Mouse (Mus musculus) olfactory bulb, adult 2 months (tissue): ENCODE measurements around the gene Xlr3b.

ENCODE experiments used
- CTCF ChIP-seq: fragments of 200-500 bp; IDR thresholded peaks from 2 replicates; pipeline ENCODE4 v1.5.1; 2012; ENCODE audit warnings: low read depth, mild to moderate bottlenecking, low read length, moderate library complexity; ENCODE audit not compliant: insufficient read depth
- POLR2A ChIP-seq: fragments of 200-500 bp; IDR thresholded peaks from 2 replicates; pipeline ENCODE4 v1.6.1; 2012; ENCODE audit warnings: mild to moderate bottlenecking, low read depth, low read length, moderate library complexity; ENCODE audit not compliant: insufficient read depth

DNA sequence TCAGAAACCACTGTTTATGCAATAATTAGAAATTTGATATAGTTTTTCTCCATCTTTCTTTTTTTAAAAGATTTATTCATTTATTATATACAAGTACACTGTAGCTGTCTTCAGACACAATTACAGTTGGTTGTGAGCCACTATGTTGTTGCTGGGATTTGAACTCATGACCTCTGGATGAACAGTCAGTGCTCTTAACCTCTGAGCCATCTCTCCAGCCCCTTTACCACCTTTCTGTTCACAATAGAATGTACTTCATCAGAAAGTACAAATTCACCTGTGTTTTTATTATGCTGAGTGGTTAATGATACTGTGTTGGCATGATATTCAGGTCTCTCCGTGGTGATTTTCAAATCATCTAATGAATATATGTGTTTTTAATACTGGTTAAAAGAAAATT is 33.4 kb downstream of the Xlr3b start:
- no peak for TF ChIP-seq CTCF
- TF ChIP-seq POLR2A, result no peak
